Mouse (Mus musculus) small intestine, adult 2 months (tissue): Measurements from ENCODE around the gene Mapk6. TPM values are rescaled to one million over a fixed set of nuclear protein-coding genes. Genes with fewer than 3 reads are reported as not detected.

ENCODE experiments used
- H3K27ac ChIP-seq: fragments of 200-500 bp; 2 replicates; pipeline ENCODE4 v1.5.1; 2012; ENCODE audit warnings: low read depth, low read length, control low read depth, inconsistent platforms; ENCODE audit not compliant: insufficient read depth
- H3K27me3 ChIP-seq: fragments of 200-500 bp; 2 replicates; pipeline ENCODE4 v1.6.1; 2012; ENCODE audit warnings: mild to moderate bottlenecking, moderate library complexity, low read length, inconsistent platforms; ENCODE audit not compliant: control insufficient read depth, insufficient read depth
- H3K36me3 ChIP-seq: fragments of 200-500 bp; 2 replicates; pipeline ENCODE4 v1.6.1; 2012; ENCODE audit warnings: mild to moderate bottlenecking, low read length, control low read depth, inconsistent platforms; ENCODE audit not compliant: control insufficient read depth, insufficient read depth
- H3K4me1 ChIP-seq: fragments of 200-500 bp; 2 replicates; pipeline ENCODE4 v1.6.1; 2012; ENCODE audit warnings: low read length, inconsistent platforms, mixed read lengths; ENCODE audit not compliant: control insufficient read depth, insufficient read depth, insufficient read length
- H3K4me3 ChIP-seq: fragments of 200-500 bp; 2 replicates; pipeline ENCODE4 v1.5.1; 2012; ENCODE audit warnings: low read depth, mild to moderate bottlenecking, control low read depth, inconsistent platforms, low read length, moderate library complexity
- CTCF ChIP-seq: fragments of 200-500 bp; IDR thresholded peaks from 2 replicates; pipeline ENCODE4 v1.5.1; 2012; ENCODE audit warnings: low read depth, mild to moderate bottlenecking, control low read depth, inconsistent platforms, low read length, moderate library complexity, mixed read lengths; ENCODE audit not compliant: insufficient replicate concordance, insufficient read length; ENCODE audit errors: extremely low read depth
- POLR2A ChIP-seq: fragments of 200-500 bp; IDR thresholded peaks from 2 replicates; pipeline ENCODE4 v1.6.1; 2012; ENCODE audit warnings: low read depth, mild to moderate bottlenecking, control low read depth, inconsistent platforms, low read length, moderate library complexity
- WGBS: fragments of 180-500 bp; shearing (Covaris S2); methylation state at CpG from one replicate; pipeline ENCODE4 v1.1.7; 2018; 5-methylcytosine and 5-hydroxymethylcytosine counted together
- polyA plus RNA-seq: library from polyadenylated mRNA; depleted of rRNA; stranded (reverse); fragments of >200 nt; gene quantifications from 2 replicates; pipeline ENCODE4 v1.2.3, GENCODE M21; 2012

Mapk6 gene
- polyA plus RNA-seq, 1 experiment, result 28.9 TPM

DNA sequence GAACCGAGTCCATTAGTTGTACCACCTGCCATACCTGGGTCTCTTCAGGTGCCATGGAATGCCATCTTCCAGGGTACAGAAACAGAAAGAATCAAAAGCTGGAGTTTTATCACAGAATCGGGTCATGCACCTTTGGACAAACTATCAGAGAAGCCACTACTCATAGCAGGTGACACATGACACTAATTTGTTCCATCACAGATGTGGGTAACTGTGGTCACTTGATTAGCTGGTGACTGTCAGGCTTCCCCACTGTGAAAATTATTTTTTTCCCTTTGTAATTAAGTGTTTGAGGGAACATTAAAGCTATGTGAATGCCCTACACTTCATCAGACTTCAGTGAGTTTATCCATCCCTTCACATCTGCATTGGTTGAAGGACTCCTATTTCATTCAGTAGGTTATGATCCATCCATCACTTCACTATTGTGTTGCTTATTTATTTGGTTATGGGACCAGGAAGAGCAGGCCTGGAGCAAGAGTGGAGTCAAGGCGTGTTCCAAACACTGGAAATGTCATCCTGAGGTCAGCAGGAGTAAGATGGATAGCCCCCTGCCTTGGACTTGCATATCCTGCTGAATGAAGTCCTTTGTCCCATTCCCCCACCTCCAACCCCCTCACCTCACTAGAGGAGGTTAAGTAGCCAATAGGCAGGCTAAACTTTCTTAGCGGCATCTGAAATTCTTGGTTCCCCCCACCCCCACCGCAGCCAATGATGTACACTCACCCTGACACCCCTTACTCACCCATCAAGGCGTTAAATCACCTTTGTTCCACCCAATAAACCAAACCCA is 14.7 kb upstream of the Mapk6 start:
- 74% methylated on average over 6 of the region's 6 CpGs for WGBS
- H3K27me3 ChIP-seq, result no peaks in the 10 kb centered on the region
- H3K36me3 ChIP-seq, result no peaks in the 10 kb centered on the region
- TF ChIP-seq POLR2A (no peak), CTCF (no peak)
- H3K27ac ChIP-seq, result no peak overlapping the region
- H3K4me1 ChIP-seq, result peaks cover 3% of the 10 kb centered on the region; the same call in 1 of the 2 replicates
- no peak overlapping the region for H3K4me3 ChIP-seq

DNA sequence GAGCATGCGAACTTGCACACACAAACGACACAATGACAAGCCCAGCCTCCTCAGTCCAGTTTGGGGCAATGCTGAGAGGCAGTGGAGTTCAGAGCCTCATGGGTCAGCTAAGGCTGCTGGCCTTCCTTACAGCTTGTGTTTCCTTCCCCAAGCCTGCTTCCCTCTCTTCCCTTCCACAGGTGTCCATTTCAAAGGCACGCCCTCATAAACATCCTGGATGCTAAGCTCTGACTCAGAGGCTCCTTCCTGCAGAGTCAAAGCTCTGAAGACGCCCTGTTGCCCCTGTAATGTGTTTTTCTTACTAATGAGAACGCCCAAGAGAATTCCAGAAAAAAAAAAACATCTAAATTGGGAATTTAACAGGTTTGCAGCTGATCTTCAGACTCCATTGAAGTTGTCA is 13.9 kb upstream of the Mapk6 start:
- H3K36me3 ChIP-seq, result no peaks in the 10 kb centered on the region
- no peak overlapping the region for H3K27ac ChIP-seq
- peaks cover 3% of the 10 kb centered on the region; the same call in 1 of the 2 replicates for H3K4me1 ChIP-seq
- 57% methylated on average over 5 of the region's 5 CpGs for WGBS
- H3K4me3 ChIP-seq, result no peak overlapping the region
- TF ChIP-seq CTCF (no peak), POLR2A (no peak)
- H3K27me3 ChIP-seq, result no peaks in the 10 kb centered on the region

- Histone ChIP-seq H3K4me1 (peaks cover 3% of the 10 kb centered on the region; the same call in 1 of the 2 replicates), H3K36me3 (no peaks in the 10 kb centered on the region), H3K27me3 (no peaks in the 10 kb centered on the region), H3K4me3 (no peak overlapping the region), H3K27ac (no peak overlapping the region)
- TF ChIP-seq POLR2A, result no peak
- no peak for TF ChIP-seq CTCF
- 95% methylated on average over 3 of the region's 3 CpGs for WGBS
These were observed 12.5 kb upstream of the Mapk6 start for GRCm38 (mm10) chr9:75422251-75422691.

- no peak overlapping the region for H3K27ac ChIP-seq
- 41% methylated on average over 5 of the region's 5 CpGs for WGBS
These were observed 4.4 kb upstream of the Mapk6 start for GRCm38 (mm10) chr9:75414204-75414603.

GRCm38 (mm10) chr9:75413206-75413605 is 3.4 kb upstream of the Mapk6 start:
- Histone ChIP-seq H3K27ac (no peak overlapping the region), H3K36me3 (no peaks in the 10 kb centered on the region), H3K27me3 (no peaks in the 10 kb centered on the region), H3K4me3 (no peak overlapping the region), H3K4me1 (peaks cover 5% of the 10 kb centered on the region; the same call in 1 of the 2 replicates)
- 67% methylated on average over 5 of the region's 5 CpGs for WGBS
- TF ChIP-seq POLR2A (no peak), CTCF (no peak)

More at GRCm38 (mm10) chr9:75414204-75414603, 4.4 kb upstream of the Mapk6 start:
- H3K4me3 ChIP-seq, result no peak overlapping the region
- H3K36me3 ChIP-seq, result no peaks in the 10 kb centered on the region
- no peaks in the 10 kb centered on the region for H3K27me3 ChIP-seq
- TF ChIP-seq POLR2A (no peak), CTCF (no peak)
- peaks cover 5% of the 10 kb centered on the region; the same call in 1 of the 2 replicates for H3K4me1 ChIP-seq

GRCm38 (mm10) chr9:75411584-75411983 is 1.8 kb upstream of the Mapk6 start:
- H3K4me1 ChIP-seq, result peaks cover 7% of the 10 kb centered on the region
- no peaks in the 10 kb centered on the region for H3K27me3 ChIP-seq
- no peak overlapping the region for H3K27ac ChIP-seq
- H3K36me3 ChIP-seq, result no peaks in the 10 kb centered on the region
- WGBS, result 81% methylated on average over 9 of the region's 9 CpGs
- no peak for TF ChIP-seq CTCF
- no peak for TF ChIP-seq POLR2A
- H3K4me3 ChIP-seq, result no peak overlapping the region

- Histone ChIP-seq H3K36me3 (no peaks in the 10 kb centered on the region), H3K27me3 (no peaks in the 10 kb centered on the region), H3K4me1 (peaks cover 11% of the 10 kb centered on the region), H3K4me3 (no peak overlapping the region), H3K27ac (no peak overlapping the region)
- TF ChIP-seq POLR2A (no peak), CTCF (no peak)
- 80% methylated on average over 6 of the region's 6 CpGs for WGBS
These were observed 1.2 kb upstream of the Mapk6 start for GRCm38 (mm10) chr9:75410868-75411487.
